Mouse (Mus musculus) embryonic facial prominence, embryonic 14.5 days (tissue): ENCODE measurements around the gene Tbrg4. TPM values are rescaled to one million over a fixed set of nuclear protein-coding genes. Genes with fewer than 3 reads are reported as not detected.

Experiments
- ATAC-seq: fragments of 200-750 bp; cut with Nextera tagmentation; 2 replicates; pipeline ENCODE4 v1.8.0; 2017; ENCODE audit warnings: low read depth, moderate number of reproducible peaks, moderate TSS enrichment
- DNase-seq: peaks from one replicate; pipeline ENCODE4 v3.0.0-alpha.2; 2015; ENCODE audit warnings: low spot score
- H3K27ac ChIP-seq: fragments of 300-500 bp; sonication (generic); replicated peaks from 2 replicates; pipeline ENCODE4 v1.5.1; 2014; ENCODE audit warnings: low read depth, mild to moderate bottlenecking, low read length, moderate library complexity
- H3K27me3 ChIP-seq: fragments of 300-500 bp; sonication (generic); replicated peaks from 2 replicates; pipeline ENCODE4 v1.6.1; 2014; ENCODE audit warnings: low read length; ENCODE audit not compliant: control insufficient read depth, insufficient read depth
- H3K36me3 ChIP-seq: fragments of 300-500 bp; sonication (generic); 2 replicates; pipeline ENCODE4 v1.6.1; 2014; ENCODE audit warnings: low read length, mixed read lengths; ENCODE audit not compliant: control insufficient read depth, insufficient read depth
- H3K4me1 ChIP-seq: fragments of 300-500 bp; sonication (generic); 2 replicates; pipeline ENCODE4 v1.6.1; 2014; ENCODE audit warnings: antibody characterized with exemption, low read length; ENCODE audit not compliant: control insufficient read depth, insufficient read depth
- H3K4me2 ChIP-seq: fragments of 300-500 bp; sonication (generic); 2 replicates; pipeline ENCODE4 v1.6.1; 2014; ENCODE audit warnings: low read depth, mild to moderate bottlenecking, low read length, moderate library complexity, mixed read lengths
- H3K4me3 ChIP-seq: fragments of 300-500 bp; sonication (generic); 2 replicates; pipeline ENCODE4 v1.5.1; 2014; ENCODE audit warnings: low read depth, mild to moderate bottlenecking, low read length
- H3K9ac ChIP-seq: fragments of 300-500 bp; sonication (generic); 2 replicates; pipeline ENCODE4 v1.6.1; 2014; ENCODE audit warnings: low read depth, mild to moderate bottlenecking, low read length, moderate library complexity, mixed read lengths
- H3K9me3 ChIP-seq: fragments of 300-500 bp; sonication (generic); 2 replicates; pipeline ENCODE4 v1.6.1; 2016; ENCODE audit warnings: low read length; ENCODE audit not compliant: control insufficient read depth
- WGBS: fragments of 180-500 bp; shearing (Covaris S2); extraction: QIAGEN DNeasy Blood & Tissue Kit; methylation state at CpG from one replicate; pipeline ENCODE4 v1.1.7; 2014; 5-methylcytosine and 5-hydroxymethylcytosine counted together
- polyA plus RNA-seq: library from polyadenylated mRNA; unstranded; fragments of >200 nt; fragmentation: Nextera tagmentation; extraction: Ambion mirVana; gene quantifications from 2 replicates; pipeline ENCODE4 v1.2.1, GENCODE M21; 2014

The Tbrg4 gene
- polyA plus RNA-seq, 1 experiment from 2014 or later = 33.7 TPM

GRCm38 (mm10) chr11:6628568-6628967 lies 2.7 kb upstream of the Tbrg4 start:
- Histone ChIP-seq H3K4me3 (no peak overlapping the region), H3K9me3 (0 out of 2 replicates have a peak, but pooled peaks cover 7% of the 10 kb centered on the region), H3K4me1 (peaks cover 6% of the 10 kb centered on the region), H3K27me3 (no peaks in the 10 kb centered on the region), H3K36me3 (peaks cover 10% of the 10 kb centered on the region), H3K4me2 (no peak overlapping the region), H3K27ac (no peak overlapping the region), H3K9ac (no peak overlapping the region)
- peak; percentile 19 for DNase-seq
- no peak for ATAC-seq
- 31% methylated on average over 4 of the region's 4 CpGs for WGBS

- Histone ChIP-seq H3K27me3 (no peaks in the 10 kb centered on the region), H3K36me3 (peaks cover 19% of the 10 kb centered on the region), H3K4me2 (no peak overlapping the region), H3K9ac (no peak overlapping the region), H3K27ac (no peak overlapping the region), H3K9me3 (0 out of 2 replicates have a peak, but pooled peaks cover 7% of the 10 kb centered on the region), H3K4me3 (no peak overlapping the region), H3K4me1 (peaks cover 6% of the 10 kb centered on the region)
- no peak for DNase-seq
- 91% methylated on average over 4 of the region's 4 CpGs for WGBS
- ATAC-seq = no peak
Observed at GRCm38 (mm10) chr11:6627731-6628130, 1.9 kb upstream of the Tbrg4 start.

GRCm38 (mm10) chr11:6626388-6626772 lies 513 bp upstream of the Tbrg4 start:
- DNase-seq (no peak), ATAC-seq (0 out of 2 replicates have a peak, but pooled peaks have one; percentile 2)
- peak overlapping the region; percentile 87 for H3K27ac ChIP-seq
- no peaks in the 10 kb centered on the region for H3K27me3 ChIP-seq
- H3K36me3 ChIP-seq = peaks cover 32% of the 10 kb centered on the region
- peak overlapping the region; percentile 83 for H3K4me2 ChIP-seq
- peak overlapping the region; percentile 79 for H3K9ac ChIP-seq
- peaks cover 6% of the 10 kb centered on the region for H3K4me1 ChIP-seq
- peak overlapping the region; percentile 68 for H3K4me3 ChIP-seq
- H3K9me3 ChIP-seq = 0 out of 2 replicates have a peak, but pooled peaks cover 3% of the 10 kb centered on the region
- WGBS = 11% methylated on average over 16 of the region's 16 CpGs

- Histone ChIP-seq H3K36me3 (peaks cover 48% of the 10 kb centered on the region), H3K27me3 (no peaks in the 10 kb centered on the region), H3K9ac (peak overlapping the region; percentile 79), H3K9me3 (no peaks in the 10 kb centered on the region), H3K4me3 (peak overlapping the region; percentile 68), H3K27ac (no peak overlapping the region), H3K4me1 (peaks cover 6% of the 10 kb centered on the region), H3K4me2 (peak overlapping the region; percentile 83)
- no peak for ATAC-seq
- 63% methylated on average over 14 of the region's 14 CpGs for WGBS
- no peak for DNase-seq
Observed at GRCm38 (mm10) chr11:6624619-6625382, 1.1 kb downstream of the Tbrg4 start.

- DNase-seq = no peak
- Histone ChIP-seq H3K4me3 (no peak overlapping the region), H3K27me3 (no peaks in the 10 kb centered on the region), H3K9me3 (no peaks in the 10 kb centered on the region), H3K27ac (no peak overlapping the region), H3K9ac (no peak overlapping the region), H3K4me1 (peaks cover 6% of the 10 kb centered on the region), H3K4me2 (0 out of 2 replicates have a peak overlapping the region, but pooled peaks have one; percentile 7), H3K36me3 (peaks cover 59% of the 10 kb centered on the region)
- ATAC-seq = no peak
- WGBS = 90% methylated on average over 10 of the region's 10 CpGs
Observed at GRCm38 (mm10) chr11:6623704-6624103, 2.2 kb downstream of the Tbrg4 start.

GRCm38 (mm10) chr11:6615250-6616205 lies 10.3 kb downstream of the Tbrg4 start:
- 91% methylated on average over 11 of the region's 12 CpGs for WGBS
- ATAC-seq = no peak
- no peaks in the 10 kb centered on the region for H3K4me1 ChIP-seq
- H3K9me3 ChIP-seq = no peaks in the 10 kb centered on the region
- H3K27me3 ChIP-seq = no peaks in the 10 kb centered on the region
- H3K4me3 ChIP-seq = no peak overlapping the region
- DNase-seq = no peak
- H3K4me2 ChIP-seq = no peak overlapping the region
- H3K9ac ChIP-seq = no peak overlapping the region
- no peak overlapping the region for H3K27ac ChIP-seq
- peaks cover 92% of the 10 kb centered on the region for H3K36me3 ChIP-seq

- Histone ChIP-seq H3K4me3 (peak within 1 kb of the TSS; percentile 38), H3K4me1 (peaks cover 19% of the 10 kb centered on the region; the same call in 1 of the 2 replicates), H3K9me3 (no peaks in the 10 kb centered on the region), H3K27ac (no peak within 1 kb of the TSS; the same call in 1 of the 2 replicates), H3K4me2 (peak within 1 kb of the TSS; percentile 75), H3K36me3 (0 out of 2 replicates have a peak, but pooled peaks cover 2% of the 10 kb centered on the region), H3K9ac (peak within 1 kb of the TSS; percentile 51), H3K27me3 (peaks cover 21% of the 10 kb centered on the region)
- 6% methylated on average over 19 of the region's 41 CpGs for WGBS
- DNase-seq = peak; percentile 68
- peak; percentile 80 for ATAC-seq
Observed at GRCm38 (mm10) chr11:6605491-6606399, 20.1 kb downstream of the Tbrg4 start, which contains the start of gene Nacad. TSS of gene Nacad (minus strand) at chr11:6606053.
